Mouse (Mus musculus) hindbrain, embryonic 11.5 days (tissue): ENCODE data around the gene 4930426L09Rik. TPM values are rescaled to one million over a fixed set of nuclear protein-coding genes. Genes with fewer than 3 reads are reported as not detected.

Experiments
- ATAC-seq: fragments of 200-750 bp; cut with Nextera tagmentation; 2 replicates; pipeline ENCODE4 v1.8.0; 2017; ENCODE audit warnings: mild to moderate bottlenecking, moderate TSS enrichment, moderate library complexity; ENCODE audit not compliant: low FRiP score
- DNase-seq: peaks from one replicate; pipeline ENCODE4 v3.0.0-alpha.2; 2015; ENCODE audit warnings: low spot score
- H3K27ac ChIP-seq: fragments of 300-500 bp; sonication (generic); 2 replicates; pipeline ENCODE4 v1.5.1; 2014; ENCODE audit warnings: mild to moderate bottlenecking, low read depth, low read length
- H3K27me3 ChIP-seq: fragments of 300-500 bp; sonication (generic); 2 replicates; pipeline ENCODE4 v1.6.1; 2014; ENCODE audit warnings: mild to moderate bottlenecking, low read length, moderate library complexity, mixed read lengths; ENCODE audit not compliant: control insufficient read depth, insufficient read depth
- H3K36me3 ChIP-seq: fragments of 300-500 bp; sonication (generic); 2 replicates; pipeline ENCODE4 v1.6.1; 2014; ENCODE audit warnings: mild to moderate bottlenecking, low read length, moderate library complexity, mixed read lengths; ENCODE audit not compliant: control insufficient read depth, insufficient read depth
- H3K4me1 ChIP-seq: fragments of 300-500 bp; sonication (generic); replicated peaks from 2 replicates; pipeline ENCODE4 v1.6.1; 2014; ENCODE audit warnings: low read length, mixed read lengths; ENCODE audit not compliant: control insufficient read depth, insufficient read depth
- H3K4me2 ChIP-seq: fragments of 300-500 bp; sonication (generic); replicated peaks from 2 replicates; pipeline ENCODE4 v1.6.1; 2014; ENCODE audit warnings: mild to moderate bottlenecking, low read depth, low read length
- H3K4me3 ChIP-seq: fragments of 300-500 bp; sonication (generic); 2 replicates; pipeline ENCODE4 v1.5.1; 2014; ENCODE audit warnings: low read depth, low read length
- H3K9ac ChIP-seq: fragments of 300-500 bp; sonication (generic); 2 replicates; pipeline ENCODE4 v1.6.1; 2014; ENCODE audit warnings: low read depth, low read length
- H3K9me3 ChIP-seq: fragments of 300-500 bp; sonication (generic); 2 replicates; pipeline ENCODE4 v1.6.1; 2016; ENCODE audit warnings: low read length; ENCODE audit not compliant: control insufficient read depth
- WGBS: fragments of 180-500 bp; shearing (Covaris S2); extraction: QIAGEN DNeasy Blood & Tissue Kit; methylation state at CpG from one replicate; pipeline ENCODE4 v1.1.7; 2014; 5-methylcytosine and 5-hydroxymethylcytosine counted together
- polyA plus RNA-seq: library from polyadenylated mRNA; unstranded; fragments of >200 nt; fragmentation: Nextera tagmentation; extraction: Ambion mirVana; gene quantifications from 2 replicates; pipeline ENCODE4 v1.2.1, GENCODE M21; 2014

The 4930426L09Rik gene
- polyA plus RNA-seq, 1 experiment from 2014 or later = 0.49 TPM

GRCm38 (mm10) chr2:18977201-18977805, 20.8 kb upstream of the 4930426L09Rik start:
- 88% methylated on average over 10 of the region's 10 CpGs for WGBS
- Histone ChIP-seq H3K4me1 (no peaks in the 10 kb centered on the region; the same call in 1 of the 2 replicates), H3K27ac (no peak overlapping the region), H3K4me3 (no peak overlapping the region), H3K4me2 (no peak overlapping the region), H3K9me3 (0 out of 2 replicates have a peak, but pooled peaks cover 3% of the 10 kb centered on the region), H3K36me3 (no peaks in the 10 kb centered on the region), H3K9ac (no peak overlapping the region), H3K27me3 (no peaks in the 10 kb centered on the region)
- no peak for DNase-seq
- no peak for ATAC-seq

DNA sequence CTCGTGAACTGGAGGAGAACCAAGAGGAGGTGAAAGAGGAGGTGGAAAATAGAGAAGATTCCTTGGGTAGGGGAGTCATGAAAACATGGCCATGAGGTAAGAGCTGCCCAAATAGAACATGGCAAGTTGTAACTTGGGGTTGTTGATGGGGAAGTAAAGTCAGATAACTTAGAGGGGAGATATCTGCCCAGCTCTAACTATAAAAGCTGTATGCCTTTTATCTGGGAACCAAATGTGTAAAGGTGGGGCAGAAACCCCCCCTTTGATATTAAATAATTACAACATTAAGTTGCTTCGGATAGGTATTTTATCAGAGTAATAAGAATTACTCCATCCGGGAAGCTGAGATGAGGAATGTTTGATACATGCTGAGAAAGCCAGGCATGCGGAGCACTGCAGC, 19.1 kb upstream of the 4930426L09Rik start:
- Histone ChIP-seq H3K4me1 (no peaks in the 10 kb centered on the region; the same call in 1 of the 2 replicates), H3K27ac (no peak overlapping the region), H3K9me3 (no peaks in the 10 kb centered on the region), H3K27me3 (no peaks in the 10 kb centered on the region), H3K4me3 (no peak overlapping the region), H3K36me3 (no peaks in the 10 kb centered on the region), H3K9ac (no peak overlapping the region), H3K4me2 (no peak overlapping the region)
- WGBS = 88% methylated on average over 4 of the region's 4 CpGs
- DNase-seq = no peak
- no peak for ATAC-seq

GRCm38 (mm10) chr2:18979675-18980074, 18.5 kb upstream of the 4930426L09Rik start:
- H3K9ac ChIP-seq = no peak overlapping the region
- no peaks in the 10 kb centered on the region; the same call in 1 of the 2 replicates for H3K4me1 ChIP-seq
- H3K27me3 ChIP-seq = no peaks in the 10 kb centered on the region
- DNase-seq = no peak
- ATAC-seq = no peak
- H3K27ac ChIP-seq = no peak overlapping the region
- no peak overlapping the region for H3K4me2 ChIP-seq
- 82% methylated on average over 7 of the region's 7 CpGs for WGBS
- no peak overlapping the region for H3K4me3 ChIP-seq
- H3K36me3 ChIP-seq = no peaks in the 10 kb centered on the region
- no peaks in the 10 kb centered on the region for H3K9me3 ChIP-seq

DNA sequence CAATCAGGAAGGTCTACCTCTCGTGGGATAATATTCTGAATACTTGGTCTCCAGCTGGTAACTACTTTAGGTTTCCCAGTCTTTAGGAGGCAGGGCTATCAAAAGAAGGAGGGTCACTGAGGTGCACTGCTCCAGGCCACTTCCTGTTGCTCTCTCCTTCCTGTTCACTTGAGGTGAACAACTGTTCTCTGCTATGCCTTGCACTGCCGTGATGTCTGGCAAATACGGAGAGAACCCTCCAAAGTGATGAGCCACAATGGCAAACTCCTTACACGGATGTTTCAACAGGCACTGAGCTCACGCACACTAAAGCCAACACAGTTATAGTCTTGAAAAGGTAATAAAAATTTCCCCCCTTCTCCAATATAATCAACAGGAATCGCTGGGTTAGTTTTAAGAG, 15.6 kb upstream of the 4930426L09Rik start:
- ATAC-seq = no peak

GRCm38 (mm10) chr2:18983546-18983945, 14.6 kb upstream of the 4930426L09Rik start:
- Histone ChIP-seq H3K27me3 (no peaks in the 10 kb centered on the region), H3K9me3 (no peaks in the 10 kb centered on the region), H3K27ac (no peak overlapping the region), H3K4me1 (no peaks in the 10 kb centered on the region; the same call in 1 of the 2 replicates), H3K4me3 (no peak overlapping the region), H3K4me2 (no peak overlapping the region), H3K36me3 (no peaks in the 10 kb centered on the region), H3K9ac (no peak overlapping the region)
- DNase-seq (no peak), ATAC-seq (no peak)

More for the DNA sequence above, 15.6 kb upstream of the 4930426L09Rik start:
- Histone ChIP-seq H3K4me3 (no peak overlapping the region), H3K4me1 (no peaks in the 10 kb centered on the region; the same call in 1 of the 2 replicates), H3K9me3 (no peaks in the 10 kb centered on the region), H3K9ac (no peak overlapping the region), H3K27ac (no peak overlapping the region), H3K27me3 (no peaks in the 10 kb centered on the region), H3K4me2 (no peak overlapping the region), H3K36me3 (no peaks in the 10 kb centered on the region)
- no peak for DNase-seq
- WGBS = 83% methylated on average over 6 of the region's 6 CpGs

- Histone ChIP-seq H3K27ac (no peak overlapping the region), H3K4me1 (no peaks in the 10 kb centered on the region; the same call in 1 of the 2 replicates), H3K9ac (no peak overlapping the region), H3K27me3 (no peaks in the 10 kb centered on the region), H3K4me3 (no peak overlapping the region), H3K4me2 (no peak overlapping the region), H3K36me3 (no peaks in the 10 kb centered on the region), H3K9me3 (no peaks in the 10 kb centered on the region)
- no peak for ATAC-seq
- DNase-seq = no peak
- 93% methylated on average over 15 of the region's 15 CpGs for WGBS
Observed at GRCm38 (mm10) chr2:18984095-18984847, 13.9 kb upstream of the 4930426L09Rik start.

- no peak overlapping the region for H3K4me2 ChIP-seq
- WGBS = 89% methylated on average over 3 of the region's 3 CpGs
- ATAC-seq = no peak
- H3K9ac ChIP-seq = no peak overlapping the region
- no peak for DNase-seq
- H3K4me3 ChIP-seq = no peak overlapping the region
- no peak overlapping the region for H3K27ac ChIP-seq
- H3K27me3 ChIP-seq = no peaks in the 10 kb centered on the region
- no peaks in the 10 kb centered on the region for H3K36me3 ChIP-seq
- no peaks in the 10 kb centered on the region for H3K4me1 ChIP-seq
- H3K9me3 ChIP-seq = no peaks in the 10 kb centered on the region
Observed at GRCm38 (mm10) chr2:18985506-18985905, 12.6 kb upstream of the 4930426L09Rik start.

DNA sequence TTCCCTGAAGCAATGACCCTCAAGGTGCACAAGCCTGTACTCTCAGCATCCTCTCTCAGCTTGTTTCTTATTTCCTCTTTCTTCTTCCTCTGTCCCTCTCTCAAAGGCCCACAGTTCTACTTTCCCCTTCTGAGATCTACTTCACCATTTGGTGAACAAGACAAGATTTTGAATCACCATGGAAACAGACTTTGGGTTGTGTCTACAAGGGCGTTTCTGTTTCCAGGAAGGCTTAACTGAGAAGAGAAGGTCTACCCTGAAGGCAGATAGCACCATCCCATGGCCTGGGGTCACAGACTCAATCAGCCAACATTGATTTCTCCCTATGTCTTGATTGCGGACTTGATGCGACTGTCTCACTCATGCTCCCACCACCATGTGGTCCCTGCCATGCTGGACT, 9.3 kb upstream of the 4930426L09Rik start:
- Histone ChIP-seq H3K27ac (no peak overlapping the region), H3K4me2 (no peak overlapping the region), H3K4me1 (no peaks in the 10 kb centered on the region), H3K27me3 (no peaks in the 10 kb centered on the region), H3K4me3 (no peak overlapping the region), H3K9ac (no peak overlapping the region), H3K36me3 (no peaks in the 10 kb centered on the region), H3K9me3 (no peaks in the 10 kb centered on the region)
- DNase-seq = no peak
- ATAC-seq = no peak
- WGBS = 91% methylated on average over 3 of the region's 3 CpGs
